Mouse (Mus musculus): ENCODE data around the gene Tenm4.

Tenm4 gene

DNA sequence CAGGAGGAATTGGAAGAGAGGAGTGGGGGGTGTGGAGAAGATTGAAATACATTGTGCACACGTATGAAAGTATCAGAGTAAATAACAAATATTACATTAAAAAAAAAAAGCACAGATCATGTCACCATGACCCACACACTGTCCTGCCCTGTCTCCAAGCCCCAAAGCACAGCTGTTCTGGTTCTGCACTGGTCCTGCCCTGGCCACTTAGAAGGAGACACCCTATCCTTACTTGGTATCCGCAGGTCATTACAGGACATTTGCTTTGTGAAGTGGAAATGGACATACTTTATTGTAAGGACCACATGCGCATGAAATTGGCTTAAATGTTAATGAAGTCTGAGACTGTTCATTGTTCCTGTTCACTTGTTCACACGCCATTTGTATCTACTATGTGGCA, 510.8 kb downstream of the Tenm4 start:
- DNase-seq (ENCODE audit: low spot score) = no peak

DNA sequence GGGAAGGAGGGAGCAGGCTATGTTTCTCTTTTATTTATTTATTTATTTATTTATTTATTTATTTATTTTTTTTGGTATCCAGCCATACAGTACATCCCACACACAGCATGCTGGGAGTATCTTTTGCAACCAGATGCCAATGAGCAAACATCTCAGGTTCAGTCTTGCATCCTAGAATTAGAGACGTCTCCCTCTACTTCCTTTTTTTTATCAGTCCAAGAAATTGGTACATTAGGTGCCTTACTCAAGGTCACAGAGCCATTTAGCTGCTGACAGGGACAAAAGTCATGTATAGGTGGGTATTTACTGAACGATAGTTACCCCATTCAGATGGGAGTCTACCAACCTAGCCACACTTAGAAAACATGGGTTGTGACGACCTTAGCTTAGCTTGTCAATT, 517.1 kb downstream of the Tenm4 start:
- no peak for DNase-seq (ENCODE audit: low spot score)

DNA sequence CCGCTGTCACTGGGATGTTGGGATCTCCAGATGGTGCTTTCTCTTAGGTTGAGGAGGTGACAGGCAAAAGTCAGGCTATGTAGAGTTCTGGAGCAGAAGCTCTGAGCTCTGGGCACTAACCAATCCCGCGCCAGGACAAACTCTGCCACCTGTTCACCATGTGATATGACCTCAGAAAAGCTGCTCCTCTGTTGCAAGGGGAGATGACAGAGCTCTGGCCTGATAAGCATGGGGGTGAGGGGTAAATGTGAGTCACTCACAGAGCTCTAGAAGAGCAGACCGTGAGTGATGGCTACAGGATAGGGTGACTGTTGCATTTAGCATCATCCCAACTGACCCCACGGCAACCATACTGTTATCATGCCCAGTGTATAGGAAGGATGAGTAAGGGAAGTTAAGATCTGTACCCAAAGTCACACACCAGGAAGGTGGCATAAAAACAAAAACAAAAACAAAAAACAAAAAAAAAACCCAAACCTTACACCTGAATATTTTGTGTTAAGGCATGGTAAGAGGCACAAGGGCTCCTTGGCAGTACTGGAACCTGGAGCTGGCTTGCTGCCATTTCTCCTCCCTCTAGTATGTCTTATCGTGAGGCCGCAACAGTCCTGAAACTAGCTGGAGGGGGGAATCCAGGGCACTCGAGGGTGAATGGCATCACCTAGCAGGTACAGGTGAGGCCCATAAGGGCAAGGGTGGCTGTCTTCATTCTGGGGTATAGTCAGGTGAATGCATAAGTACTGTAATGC, 530.2 kb downstream of the Tenm4 start:
- no peak for DNase-seq (ENCODE audit: low spot score)

DNA sequence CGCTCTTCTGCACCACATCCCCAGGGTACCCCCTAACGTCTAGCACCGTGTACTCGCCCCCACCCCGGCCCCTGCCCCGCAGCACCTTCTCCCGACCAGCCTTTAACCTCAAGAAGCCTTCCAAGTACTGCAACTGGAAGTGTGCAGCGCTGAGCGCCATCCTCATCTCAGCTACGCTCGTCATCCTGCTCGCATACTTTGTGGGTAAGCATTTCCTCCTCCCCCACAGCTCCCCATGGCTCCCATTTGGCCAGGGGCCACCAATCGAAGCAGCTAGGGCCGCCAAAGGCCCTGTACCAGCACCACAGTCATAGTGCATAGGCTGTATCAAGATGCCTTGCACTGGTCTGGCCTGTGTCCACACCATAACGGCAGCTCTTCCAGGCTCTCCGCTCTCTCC, 532.9 kb downstream of the Tenm4 start:
- no peak for DNase-seq (ENCODE audit: low spot score)

DNA sequence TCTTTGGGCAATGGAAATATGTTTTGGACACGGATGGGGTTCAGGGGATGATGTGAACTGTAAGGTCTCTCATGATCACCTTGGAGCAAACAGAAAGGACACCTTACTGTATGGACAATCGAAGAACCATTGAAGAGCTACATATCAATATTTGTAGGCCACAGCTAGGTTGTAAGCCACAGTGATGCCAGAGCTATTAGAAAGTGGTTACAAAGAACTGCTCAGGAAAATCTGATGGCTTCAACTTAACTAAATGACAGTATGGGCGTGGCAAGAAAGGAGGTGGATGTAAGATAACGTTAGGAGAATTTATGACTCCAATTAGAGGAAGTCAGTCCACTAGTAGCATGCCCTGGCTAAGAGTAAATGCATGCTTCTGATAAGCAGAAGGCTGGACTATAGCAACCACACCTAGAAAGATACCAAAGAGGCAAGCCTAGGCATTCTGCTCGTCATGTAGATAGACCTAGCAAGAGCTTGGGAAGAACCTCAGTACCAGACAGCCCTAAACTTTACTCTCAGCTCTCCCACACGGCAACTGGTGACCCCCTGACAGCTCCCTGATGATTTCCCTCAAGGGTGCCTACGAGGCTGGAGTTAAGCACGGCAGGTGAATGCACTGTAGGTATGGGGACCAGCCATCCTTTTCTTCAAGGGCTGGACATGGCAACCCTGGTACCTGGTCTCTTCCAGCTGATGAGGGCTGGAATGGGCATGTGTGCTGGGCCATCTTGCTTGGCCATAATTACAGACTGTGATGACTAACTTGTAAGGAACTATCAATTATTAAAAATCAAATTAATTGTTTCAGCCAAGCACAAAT, 534.5 kb downstream of the Tenm4 start:
- DNase-seq (ENCODE audit: low spot score) = no peak

DNA sequence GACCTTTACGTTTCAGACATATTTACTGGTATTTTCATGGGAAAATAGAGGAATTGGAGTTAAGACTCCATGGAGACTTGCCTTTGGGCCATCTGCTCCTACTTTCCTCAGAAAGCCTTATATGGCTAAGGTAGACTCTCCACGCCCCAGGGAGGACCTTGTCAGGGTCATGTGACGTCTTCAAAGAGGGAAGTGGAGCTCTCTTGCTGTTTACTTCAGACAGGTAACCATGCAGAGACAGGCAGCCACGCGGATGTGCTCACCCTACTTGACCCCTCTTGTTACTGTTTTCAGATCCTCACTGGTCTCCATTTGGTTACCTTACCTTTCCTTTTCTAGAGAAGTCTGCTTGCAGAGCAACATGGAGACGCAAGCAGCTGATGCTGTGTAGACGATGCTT, 535.5 kb downstream of the Tenm4 start:
- DNase-seq (ENCODE audit: low spot score) = no peak

DNA sequence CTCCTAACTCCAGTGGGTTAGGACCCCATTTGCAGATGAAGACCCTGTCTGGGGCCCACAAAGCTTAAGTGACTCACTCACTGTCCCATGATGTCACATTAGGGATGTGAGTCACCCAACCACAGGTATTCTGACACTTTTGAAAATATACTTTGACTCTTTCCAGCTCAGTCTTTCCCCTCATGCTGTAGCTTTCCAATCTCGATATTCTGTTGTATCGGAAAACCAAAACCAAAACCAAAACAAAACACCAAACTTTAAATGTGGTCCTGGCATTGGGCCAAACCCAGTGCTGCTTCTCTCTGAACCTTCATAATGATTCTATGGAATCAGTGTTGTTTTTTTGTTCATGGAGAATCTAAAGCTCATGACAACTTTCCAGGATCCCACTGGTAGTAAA, 536.1 kb downstream of the Tenm4 start:
- no peak for DNase-seq (ENCODE audit: low spot score)

DNA sequence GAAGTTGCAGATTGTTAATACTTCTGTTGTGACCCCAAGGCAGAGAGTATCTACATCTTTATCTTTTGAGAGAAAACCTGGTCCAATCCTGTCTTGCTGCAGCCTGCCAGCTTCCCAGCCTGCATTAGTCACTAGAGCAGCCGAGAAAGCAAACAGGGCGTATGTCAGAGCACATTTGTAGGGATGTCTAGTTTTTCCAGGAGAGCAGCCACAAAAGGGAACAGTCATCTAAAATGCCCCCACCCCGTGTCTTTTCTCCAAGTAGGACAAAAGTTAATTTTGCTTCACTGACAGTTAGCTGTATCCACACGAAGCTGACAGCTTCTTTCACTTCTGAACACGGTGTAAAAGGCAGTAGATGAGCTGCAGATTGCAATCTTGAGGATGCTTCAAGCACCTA, 537.0 kb downstream of the Tenm4 start:
- DNase-seq (ENCODE audit: low spot score) = peak; percentile 3

DNA sequence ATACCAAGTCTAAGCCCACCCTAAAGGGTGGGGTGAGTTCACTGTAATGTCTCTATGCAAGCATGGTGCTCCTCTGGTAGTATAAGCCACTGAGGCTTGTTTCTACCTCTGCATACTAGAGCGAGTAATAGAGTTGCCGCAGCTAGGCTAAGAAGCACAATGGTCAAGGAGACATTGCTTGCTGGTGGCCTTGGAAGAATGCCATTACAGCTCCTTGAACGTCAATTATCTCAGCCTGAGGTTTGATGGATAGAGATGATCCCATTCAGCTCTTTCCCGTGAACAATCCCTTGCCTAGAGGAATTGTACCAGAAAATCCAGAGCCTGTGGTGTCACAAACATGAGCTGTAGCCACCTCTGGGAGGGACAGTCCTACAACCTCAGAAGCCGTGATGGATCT, 537.5 kb downstream of the Tenm4 start:
- no peak for DNase-seq (ENCODE audit: low spot score)

DNA sequence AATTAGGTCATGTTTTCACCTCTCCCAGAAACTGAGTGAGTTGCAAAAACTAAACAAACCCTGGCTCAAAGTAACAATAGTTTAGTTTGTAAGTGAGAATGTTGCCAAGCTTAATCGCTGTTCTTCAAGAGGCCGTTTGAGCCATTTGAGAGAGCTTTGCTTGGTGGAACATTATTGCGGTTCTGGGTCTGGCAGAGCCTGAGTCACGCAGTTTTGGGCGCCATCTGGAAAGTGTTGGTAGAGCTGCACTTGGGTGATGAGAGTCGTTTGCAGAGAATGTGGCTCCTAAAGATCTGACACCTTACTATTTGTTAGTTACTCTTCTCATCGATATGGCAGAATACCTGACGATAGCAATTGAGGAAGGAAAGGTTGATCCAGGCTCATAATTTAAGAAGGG, 537.9 kb downstream of the Tenm4 start:
- DNase-seq (ENCODE audit: low spot score) = no peak

DNA sequence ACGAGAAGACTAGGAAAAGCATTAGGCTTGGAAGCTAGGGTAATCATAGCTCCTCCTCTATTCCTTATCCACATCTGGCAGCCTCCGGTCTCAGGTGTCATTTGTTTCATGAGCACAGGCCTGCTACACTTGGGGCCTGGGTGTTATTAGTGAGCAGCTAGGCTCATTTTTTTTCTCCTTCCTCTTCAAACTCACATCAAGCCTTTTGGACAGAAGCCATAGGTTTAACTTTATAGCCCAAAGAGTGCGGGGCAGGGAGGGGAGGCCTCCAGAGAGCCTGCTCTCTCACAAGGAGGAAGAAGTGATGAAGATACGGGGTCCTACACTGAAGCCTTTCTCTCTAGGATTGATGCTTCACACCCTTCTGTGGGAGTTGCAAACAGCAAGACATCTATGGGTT, 538.8 kb downstream of the Tenm4 start:
- no peak for DNase-seq (ENCODE audit: low spot score)

DNA sequence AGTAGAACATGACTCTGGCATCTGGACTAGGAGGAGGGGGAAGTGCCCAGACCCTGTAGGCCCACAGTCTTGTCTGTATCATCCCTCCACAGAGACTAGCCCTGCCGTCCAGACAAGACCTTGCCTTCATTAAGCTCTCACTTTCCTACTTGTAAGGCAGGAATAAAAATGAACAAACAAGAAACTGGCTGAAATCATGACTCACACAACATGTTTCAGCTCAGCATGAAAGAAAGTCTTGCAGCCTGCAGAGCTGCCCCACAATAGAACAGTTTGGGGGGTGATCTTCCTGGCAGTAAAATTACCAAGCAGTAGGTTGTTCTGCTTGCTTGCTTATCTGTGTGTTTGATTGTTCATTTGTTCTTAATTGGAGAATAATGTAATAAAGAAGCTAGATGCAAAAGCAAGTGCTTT, 539.6 kb downstream of the Tenm4 start:
- DNase-seq (ENCODE audit: low spot score) = no peak

DNA sequence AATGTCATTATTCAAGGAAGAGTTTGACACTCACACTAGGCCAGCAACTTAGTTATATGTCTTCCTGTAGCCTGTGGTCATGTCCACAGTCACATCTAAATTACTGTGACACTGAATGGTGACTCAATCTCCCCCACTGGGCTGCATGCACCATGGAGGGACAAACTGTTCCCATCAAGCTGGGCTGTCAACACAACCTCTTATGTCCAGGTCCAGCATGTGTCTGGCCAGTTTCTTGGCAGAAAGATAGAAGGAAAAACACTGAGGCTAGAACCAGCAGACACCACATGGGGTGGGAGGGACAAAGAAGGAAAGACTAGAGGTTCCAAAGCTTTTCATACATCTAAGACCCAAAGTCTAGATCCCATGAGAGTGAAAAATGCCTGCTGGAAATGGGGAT, 541.8 kb downstream of the Tenm4 start:
- DNase-seq (ENCODE audit: low spot score) = peak; percentile 18

DNA sequence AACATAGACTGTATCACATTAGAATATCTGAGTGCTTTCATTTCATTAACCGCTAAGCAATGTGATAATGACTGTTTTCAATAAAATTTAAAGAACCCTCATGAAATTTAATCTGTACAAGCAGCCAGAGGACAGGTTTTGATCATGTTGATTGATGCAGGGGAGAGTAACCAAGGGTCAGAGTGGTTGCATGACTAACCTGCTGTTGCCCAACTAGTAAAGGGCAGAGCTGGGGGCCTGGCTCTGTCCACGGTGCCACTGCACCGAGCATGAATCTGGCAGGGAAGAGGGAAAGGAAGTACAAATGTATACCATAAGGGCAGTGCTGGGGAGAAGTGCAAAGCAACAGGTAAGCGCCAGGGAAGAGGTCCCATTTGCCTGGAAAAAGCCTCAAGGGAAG, 545.9 kb downstream of the Tenm4 start:
- DNase-seq (ENCODE audit: low spot score) = no peak

DNA sequence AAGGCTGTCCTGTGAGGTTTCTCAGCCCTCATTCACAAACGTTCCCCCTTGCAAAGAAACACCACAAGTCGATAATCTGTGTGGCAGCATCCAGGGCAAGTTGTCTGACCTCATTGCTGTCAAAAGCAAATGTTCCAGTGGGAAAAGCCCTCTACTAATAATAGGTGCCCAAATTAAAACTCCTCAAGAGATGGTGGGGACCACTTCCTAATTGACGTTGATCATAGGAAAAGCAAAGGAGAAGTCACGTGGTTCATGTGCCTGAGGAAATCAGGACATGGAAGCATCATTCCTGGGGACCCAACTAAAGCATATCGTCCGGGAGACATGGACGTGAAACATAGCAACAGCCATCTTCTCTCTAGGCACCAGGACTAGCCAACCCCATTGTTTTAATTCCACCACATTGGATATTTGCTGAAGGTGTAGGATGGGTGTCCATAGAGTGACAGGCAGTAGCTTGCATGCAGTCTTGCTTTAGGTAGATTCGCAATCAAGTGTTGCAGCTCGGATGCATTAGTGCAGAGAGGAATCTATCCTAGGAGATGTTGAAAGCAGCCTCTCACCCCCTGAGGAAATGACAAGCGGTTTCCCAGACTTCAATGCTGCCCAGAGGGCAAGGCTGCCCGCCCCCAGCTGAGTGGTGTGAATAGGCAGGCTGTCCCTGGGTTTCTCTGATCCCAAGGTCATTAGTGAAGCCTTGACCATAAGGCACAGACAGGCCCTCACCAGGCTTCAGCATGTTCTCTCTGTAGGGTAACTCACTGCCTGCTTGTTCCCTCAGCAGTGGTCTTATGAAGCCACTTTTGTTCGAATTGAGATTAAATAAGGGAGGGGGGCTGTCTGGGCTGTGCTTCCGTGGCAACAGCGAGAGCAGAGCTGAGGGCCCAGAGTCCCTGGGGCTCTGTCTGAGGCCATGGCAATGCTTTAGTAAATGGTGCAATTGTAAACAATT, 547.4 kb downstream of the Tenm4 start:
- DNase-seq (ENCODE audit: low spot score) = no peak

DNA sequence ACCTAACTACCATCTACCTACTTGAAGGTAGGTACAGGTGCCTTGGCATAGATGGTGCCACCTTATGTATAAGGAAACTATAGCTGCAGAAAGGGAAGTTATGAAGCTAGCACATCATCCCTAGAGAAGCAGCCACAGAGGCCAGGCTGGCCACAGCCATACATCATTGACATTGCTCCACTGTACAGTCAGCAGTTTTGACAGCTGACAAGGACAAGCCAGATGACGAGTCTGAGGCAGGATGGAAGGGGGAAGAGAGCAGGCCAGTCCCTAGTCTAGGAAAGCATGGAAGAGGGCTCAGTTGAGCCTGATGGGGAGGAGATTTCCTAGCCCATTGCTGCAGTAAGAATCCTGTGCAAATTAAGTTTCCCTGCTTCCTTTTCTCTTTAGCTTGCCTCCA, 548.9 kb downstream of the Tenm4 start:
- no peak for DNase-seq (ENCODE audit: low spot score)

DNA sequence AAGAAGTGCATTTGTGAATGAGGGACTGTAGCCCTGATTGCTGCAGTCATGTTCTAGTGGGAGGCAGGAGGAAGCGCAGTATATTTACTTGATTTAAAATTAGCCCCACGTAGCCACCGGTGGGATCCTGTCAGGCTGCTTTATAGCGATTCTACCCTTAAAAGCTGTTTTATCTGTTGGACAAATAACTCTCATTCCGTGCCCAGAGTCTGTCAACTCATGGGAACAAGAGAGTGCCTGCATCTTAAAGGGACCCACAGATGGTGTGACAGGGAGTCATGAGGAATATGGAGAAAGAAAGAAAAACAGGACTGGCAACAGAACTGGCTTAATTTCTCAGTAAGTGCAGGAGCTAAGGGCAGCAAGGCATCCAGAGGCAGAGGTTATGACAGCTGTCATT, 549.4 kb downstream of the Tenm4 start:
- DNase-seq (ENCODE audit: low spot score) = no peak

DNA sequence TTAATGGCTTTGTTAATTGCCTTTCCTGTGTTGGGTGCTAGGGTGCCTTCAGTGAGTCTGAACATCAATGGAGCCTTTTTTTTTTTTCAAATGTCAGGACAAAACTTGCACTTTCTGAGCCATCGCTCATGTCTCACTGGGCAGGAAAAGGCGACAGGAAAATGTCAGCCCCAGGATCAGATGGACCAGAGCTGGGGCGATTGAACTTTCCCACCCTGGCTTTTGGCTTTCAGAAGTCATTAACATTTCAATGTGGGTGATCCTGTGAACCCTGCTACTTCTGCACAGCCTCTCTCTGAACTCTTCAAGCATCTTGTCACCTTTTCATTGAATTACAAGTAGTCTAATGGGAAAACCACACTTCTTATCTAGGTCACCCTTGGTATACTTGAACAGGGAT, 551.8 kb downstream of the Tenm4 start:
- no peak for DNase-seq (ENCODE audit: low spot score)

DNA sequence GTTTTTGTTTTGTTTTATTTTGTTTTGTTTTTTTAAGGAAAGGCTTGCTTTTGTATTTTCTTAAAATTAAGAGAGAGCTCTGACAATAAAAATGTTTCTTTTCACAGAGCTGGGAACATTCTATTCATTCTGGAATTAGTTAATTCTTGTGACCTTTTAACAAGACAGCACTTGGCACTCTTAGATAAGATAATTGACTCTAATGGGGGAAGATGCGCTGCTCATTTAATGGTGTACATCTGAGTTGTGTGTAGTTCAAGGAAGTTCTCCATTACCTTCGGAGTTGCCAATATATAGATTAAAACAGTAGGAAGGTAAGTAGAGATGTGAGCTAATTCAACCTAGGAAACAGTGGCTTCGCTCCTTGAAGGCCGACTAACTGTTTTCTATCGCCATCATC, 554.6 kb downstream of the Tenm4 start:
- no peak for DNase-seq (ENCODE audit: low spot score)

DNA sequence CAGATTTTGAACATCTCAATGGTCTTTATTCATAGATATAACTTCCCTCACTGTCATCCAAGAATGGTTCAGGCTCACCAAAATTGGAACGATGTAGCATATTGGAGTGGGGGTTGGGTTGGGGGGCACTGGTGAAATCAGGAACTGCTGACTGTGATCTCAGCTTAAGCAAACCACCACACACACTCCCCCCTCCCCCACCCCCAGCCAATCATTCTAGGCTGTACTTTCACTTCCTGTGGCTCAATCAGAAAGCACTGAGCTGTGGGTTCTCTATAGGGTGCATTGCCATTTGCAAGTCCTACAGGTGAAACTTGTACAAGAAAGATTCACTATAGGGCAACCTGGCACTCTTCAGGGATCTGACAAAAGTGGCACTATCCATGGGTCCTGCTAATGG, 559.3 kb downstream of the Tenm4 start:
- DNase-seq (ENCODE audit: low spot score) = no peak

DNA sequence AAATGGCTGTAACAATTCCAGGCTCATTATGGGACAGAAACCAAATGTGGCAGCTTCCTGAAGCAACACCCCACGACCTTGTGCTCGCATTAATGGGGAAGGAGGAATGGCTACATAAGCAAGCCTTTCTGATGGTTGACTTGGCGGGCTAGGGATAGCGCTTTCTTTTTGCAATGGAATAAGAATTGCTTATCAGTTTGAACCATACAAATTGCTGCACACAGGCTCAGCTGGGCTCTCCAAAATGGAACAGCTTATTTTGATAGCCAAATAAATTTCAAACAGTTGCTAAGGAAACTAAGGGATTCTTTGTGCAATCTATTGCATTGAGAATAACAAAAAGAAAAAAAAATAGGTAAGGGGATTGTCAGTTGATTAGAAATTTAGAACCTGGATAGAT, 560.9 kb downstream of the Tenm4 start:
- DNase-seq (ENCODE audit: low spot score) = no peak

DNA sequence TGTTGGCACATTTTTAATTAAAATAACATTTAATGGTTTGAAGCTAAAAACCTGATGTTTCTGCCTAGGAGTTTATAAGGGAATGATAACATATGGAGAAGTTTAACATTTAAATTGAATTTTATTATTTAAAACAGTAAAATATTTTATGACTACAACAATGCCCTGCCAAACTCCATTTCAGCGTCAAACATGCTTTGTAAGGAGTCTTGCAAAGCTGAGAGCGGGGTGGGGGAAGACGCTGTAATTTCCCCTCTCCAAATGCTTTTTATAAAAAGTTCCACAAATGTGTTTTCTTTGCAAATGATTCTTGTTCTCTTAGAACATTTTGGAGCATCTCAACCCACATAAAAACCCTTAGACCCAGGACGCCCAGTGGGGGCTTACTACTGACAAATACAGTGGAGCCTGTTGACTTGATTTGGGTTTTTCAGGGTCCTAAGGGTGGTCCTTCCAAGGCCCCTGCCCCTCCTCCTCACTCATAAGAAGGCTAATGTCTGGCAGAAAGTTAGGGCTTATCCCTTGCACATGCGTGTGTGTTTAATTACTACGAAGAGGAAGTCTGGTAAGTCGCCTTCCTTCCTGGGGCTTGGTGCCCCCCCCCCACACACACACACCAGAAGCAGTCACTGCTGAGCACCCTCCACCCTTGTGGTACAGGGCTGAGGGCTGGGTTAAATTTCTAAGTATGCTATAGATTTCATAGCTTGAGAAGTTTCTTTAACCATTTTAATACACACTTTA, 563.4 kb downstream of the Tenm4 start:
- DNase-seq (ENCODE audit: low spot score) = no peak

All from adipocyte (in vitro differentiated cells).